Mouse (Mus musculus): ENCODE measurements around the gene Entpd6.

Entpd6 gene

DNA sequence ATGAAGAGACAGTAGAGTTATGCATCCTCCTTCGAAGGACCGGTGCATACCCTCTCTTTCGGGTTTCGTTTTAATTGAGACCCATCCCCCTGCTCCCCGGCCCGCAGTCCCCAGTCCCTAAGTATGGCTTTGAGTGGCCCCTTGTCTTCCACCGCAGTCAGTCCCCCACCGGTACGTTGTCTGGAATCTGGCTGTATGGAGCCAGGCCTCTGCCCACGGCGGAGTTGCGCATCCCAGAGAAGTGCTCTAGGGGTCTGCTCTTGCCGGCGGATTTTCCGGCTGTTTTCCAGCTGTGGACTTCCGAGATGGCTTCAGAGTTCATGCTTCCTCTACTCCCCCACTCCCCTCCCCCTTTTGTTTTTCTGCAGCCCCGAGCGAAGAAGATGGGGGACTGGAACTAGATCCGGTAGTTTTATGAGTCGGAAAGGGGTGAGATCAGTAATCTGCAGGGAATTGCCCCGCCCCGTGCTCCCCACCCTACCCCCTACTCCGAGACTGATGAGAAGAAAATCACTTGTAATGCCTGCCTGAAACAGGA is 38.5 kb downstream of the Entpd6 start:
- DNase-seq (ENCODE audit: low read depth), result peak; percentile 51

DNA sequence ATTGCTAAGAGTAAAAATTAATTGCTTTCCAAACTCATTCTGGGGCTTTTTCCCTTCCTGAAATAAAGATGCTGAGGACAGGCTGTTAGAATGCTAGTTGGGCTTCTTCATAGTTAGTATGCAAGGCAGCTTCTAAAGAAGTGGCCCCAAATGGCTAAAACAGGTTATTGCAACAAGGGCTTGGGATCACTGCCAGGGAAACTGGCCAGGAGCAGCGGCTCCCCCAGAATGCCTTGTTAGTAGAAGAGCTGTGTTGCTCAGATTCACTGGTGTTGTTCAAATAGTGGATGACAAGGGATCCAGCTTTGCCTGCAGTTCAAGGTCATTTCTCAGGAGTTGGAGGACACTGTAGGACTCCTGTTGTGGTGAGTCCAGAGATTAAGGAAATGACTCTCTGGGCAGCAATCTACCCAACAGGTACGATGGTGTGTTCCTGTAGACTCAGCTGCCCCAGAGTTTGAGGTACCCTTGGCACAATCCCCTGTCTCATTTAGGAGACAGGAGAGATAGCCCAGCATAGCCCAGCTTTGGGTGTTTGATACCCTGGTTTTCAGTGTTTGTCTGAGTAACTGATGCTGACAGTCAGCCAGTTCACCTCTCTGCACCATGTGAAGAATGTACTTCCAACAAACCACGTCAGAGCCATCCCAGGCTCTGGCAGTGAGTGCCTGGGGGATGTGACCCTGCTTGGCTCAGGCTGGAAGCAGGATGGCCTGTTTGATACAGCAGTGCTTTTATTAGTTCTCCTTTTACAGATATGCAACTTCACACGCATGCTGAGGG is 40.1 kb downstream of the Entpd6 start:
- peak; percentile 95 for DNase-seq (ENCODE audit: low read depth)

DNA sequence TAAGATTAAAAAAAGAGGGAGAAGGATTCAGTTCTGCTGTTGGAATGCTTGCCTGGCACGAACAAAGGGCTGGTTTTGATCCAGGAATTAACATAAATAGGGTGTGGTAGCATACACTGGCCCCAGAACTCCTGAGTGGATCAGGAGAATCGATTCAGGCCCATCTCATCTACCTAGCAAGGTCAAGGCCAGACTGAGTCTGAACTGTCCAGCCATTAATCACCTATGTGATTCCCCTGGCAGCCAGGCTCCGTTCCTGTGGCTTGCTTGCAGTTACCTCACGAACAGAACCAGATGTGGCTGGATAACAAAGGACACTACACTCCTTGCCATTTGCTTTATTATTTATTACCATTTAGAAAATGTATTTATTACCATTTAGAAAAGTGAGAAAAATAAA is 44.5 kb downstream of the Entpd6 start:
- no peak for DNase-seq (ENCODE audit: low read depth)

GRCm38 (mm10) chr2:150798084-150798483 is 49.2 kb downstream of the Entpd6 start:
- no peak for DNase-seq (ENCODE audit: low read depth)

DNA sequence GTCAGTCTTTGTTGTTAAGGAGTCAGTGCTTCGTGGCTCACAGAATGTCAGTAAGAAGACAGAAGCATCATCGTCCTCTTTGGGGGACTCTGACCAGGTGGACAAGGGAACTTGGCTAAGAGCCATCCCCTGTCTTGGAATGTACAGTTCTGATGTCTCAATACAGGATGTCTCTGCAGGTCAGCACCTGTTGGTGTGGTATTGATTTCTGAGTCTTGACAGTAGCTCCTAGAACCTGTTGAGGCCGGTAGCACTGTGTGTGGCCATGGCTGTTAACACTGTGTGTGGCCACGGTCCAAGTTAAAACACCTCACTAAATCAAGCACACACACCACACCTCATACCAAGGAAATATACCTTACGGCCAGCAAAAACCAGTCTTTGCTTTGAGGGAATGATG is 51.8 kb downstream of the Entpd6 start:
- no peak for DNase-seq (ENCODE audit: low read depth)

- peak; percentile 74 for DNase-seq (ENCODE audit: low read depth)
Measured at GRCm38 (mm10) chr2:150803035-150803434, 54.2 kb downstream of the Entpd6 start.

- no peak for DNase-seq (ENCODE audit: low read depth)
Measured at GRCm38 (mm10) chr2:150808381-150808780, 59.5 kb downstream of the Entpd6 start.

DNA sequence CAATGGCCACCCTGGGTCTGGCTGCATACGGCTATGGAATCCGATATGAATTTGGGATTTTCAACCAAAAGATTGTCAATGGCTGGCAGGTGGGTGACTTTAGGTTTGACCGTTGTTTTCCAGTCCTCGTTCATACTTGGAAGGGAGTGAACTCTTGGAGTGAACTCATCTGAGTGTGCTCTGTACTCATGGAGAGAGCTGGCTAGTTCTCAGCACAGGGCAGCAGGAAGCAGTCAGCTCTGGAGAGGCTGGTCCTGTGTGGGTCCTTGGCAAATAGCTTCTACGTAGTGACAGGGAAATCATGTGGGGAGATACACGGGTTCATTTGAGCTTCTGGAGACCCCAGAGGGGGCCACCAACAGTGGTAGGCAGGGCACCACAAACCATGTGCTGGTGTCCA is 60.0 kb downstream of the Entpd6 start:
- no peak for DNase-seq (ENCODE audit: low read depth)

DNA sequence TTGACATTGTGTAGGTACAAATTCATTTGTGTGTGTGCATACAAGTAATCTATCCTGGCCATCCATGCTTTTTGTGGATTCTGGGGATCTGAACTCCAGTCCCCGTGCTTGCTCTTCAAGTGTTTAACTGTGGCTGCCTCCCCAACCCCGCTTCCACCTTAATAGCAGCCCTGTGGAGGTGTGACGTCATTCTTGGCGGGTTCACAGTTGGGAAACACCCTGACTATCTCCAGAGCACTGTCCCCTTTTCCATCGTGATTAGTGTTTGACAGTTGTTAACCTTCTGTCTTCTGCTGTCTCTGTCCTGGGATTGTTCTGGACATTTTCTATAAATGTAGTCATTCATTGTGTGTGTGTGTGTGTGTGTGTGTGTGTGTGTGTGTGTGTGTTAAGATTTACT is 61.8 kb downstream of the Entpd6 start:
- no peak for DNase-seq (ENCODE audit: low read depth)

GRCm38 (mm10) chr2:150812816-150813215 is 64.0 kb downstream of the Entpd6 start:
- no peak for DNase-seq (ENCODE audit: low read depth)

- no peak for DNase-seq (ENCODE audit: low read depth)
Measured at GRCm38 (mm10) chr2:150816676-150817402, 68.0 kb downstream of the Entpd6 start.

DNA sequence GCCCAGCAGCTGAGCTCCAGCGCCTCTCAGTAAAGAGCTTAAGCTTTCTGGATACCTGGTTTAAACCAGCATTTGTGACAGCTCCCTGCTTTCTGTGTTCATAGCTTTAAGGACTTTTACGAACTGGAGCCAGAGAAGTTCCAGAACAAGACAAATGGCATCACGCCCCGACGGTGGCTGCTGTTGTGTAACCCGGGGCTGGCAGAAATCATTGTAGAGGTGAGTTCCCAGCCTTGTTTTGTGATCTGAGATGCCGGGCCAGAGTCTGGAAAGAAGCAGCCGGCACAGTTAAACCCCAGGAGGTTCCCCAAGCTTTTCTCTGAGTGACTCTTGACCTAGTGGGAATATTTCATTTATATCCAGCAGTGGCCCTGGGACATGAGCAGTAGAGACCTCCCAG is 69.9 kb downstream of the Entpd6 start:
- no peak for DNase-seq (ENCODE audit: low read depth)

DNA sequence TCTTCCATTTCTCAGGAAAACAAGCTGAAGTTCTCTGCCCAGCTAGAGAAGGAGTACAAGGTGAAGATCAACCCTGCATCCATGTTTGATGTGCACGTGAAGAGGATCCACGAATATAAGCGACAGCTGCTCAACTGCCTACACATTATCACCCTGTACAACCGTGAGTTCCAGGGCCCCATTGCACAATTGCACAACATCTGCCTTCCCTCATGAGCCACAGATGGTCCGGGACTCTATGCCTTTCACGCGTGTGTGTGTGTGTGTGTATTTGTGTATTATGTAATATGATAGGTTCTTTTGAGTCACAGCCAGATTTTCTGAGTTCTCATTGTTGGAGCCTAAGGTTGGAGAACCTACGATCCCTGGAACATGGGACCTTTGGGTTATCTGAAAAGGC is 71.9 kb downstream of the Entpd6 start:
- DNase-seq (ENCODE audit: low read depth), result no peak

Data from NIH3T3 (cell line).